Mouse (Mus musculus): ENCODE results near the gene Pbx3. TPM values are rescaled to one million over a fixed set of nuclear protein-coding genes. Genes with fewer than 3 reads are reported as not detected.

Pbx3 gene
- 1 to 10 TPM; 3.4 to 5.8 TPM for polyA plus RNA-seq (2017; shearing (Covaris generic))

DNA sequence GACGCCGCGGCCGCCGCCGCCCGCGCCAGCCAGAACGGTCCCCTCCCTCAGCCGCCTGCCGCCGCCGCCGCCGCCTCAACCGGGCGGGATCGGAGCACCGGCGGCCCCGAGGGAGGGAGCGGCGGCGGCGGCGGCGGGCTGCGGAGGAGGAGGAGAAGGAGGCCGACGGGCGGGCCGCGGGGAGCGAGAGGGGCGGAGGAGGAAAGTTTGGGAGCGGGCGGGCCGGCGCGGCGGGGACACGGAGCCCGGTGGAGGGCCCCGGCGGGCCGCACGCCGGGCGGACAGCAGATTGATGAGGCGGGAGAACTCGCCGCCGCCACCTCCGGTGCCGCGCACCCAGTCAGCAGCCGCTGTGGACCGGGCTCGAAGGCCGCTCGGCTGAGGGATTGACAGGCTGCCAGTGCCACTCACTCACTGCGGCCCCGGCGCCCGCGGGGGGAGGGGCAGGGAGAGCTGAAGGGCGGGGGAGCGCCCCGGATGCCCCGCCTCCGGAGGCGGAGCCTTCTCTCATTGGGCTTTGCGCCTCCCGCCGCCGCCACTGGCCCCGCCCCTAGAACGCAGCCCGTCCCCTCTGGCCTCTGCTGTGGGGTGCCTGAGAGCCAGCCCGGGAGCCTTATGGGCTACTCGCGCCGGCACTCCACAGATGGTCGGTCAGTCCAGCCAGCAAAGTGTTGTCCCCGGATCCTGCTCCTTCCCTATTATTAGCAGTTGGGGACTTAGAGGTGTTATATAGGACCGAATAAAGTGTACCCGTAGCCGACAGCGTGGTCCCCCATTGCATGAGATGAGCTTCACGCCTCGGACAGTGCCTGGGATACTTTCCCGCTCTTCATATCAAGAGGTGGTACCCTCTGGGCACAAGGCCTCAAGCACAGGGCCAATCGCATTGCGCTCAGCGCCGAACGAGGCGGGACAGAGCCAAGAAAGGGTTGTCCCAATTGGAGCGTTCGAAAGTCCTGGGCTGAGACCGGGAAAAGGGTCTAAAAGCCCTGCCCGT, at the start of gene Pbx3:
Gene Pbx3 (minus strand): TSS at position 838 of the 997 bp plus-strand sequence.

DNA sequence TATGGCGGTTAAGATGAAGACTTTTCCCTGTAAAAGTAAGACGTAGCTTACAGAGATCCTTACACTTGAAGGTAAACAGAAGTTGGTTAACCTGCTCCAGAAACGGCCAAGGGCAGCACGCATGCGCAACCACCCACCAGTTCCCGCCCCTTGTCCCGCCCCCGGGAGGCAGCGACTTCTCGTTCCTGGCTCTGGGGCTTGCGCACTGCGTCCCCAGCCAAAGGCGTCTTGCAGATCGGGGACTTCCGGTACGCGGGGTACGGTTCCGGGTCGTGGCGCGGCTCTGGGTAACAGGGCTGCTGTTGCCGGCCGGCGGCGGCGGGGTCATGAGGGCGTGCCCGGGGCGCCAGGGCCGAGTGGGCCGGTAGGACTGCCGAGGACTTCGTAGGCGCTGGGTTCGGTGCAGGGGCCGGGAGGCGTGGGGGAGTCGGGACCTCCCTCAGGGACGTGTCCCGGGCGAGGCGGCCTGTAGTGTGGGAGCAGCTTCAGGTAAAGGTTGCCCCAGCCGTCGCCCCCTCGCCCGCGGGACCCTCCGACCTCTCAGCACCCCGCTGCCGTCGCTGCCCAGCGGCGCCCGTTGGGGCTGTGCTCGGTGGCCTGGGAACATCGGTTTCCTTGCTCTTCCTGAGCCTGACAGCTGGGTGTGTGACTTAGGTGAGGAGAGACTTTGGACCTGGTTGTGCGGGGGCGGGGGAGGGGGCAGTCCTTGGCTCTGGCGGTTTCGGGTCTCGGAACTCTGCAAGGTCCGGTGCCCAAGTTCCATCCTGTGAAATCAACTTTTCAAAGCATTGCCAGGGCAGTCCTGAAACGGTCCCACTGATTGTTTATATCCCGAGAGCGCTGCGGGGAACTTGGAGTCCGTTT, 33.9 kb upstream of the Pbx3 start, which contains the start of gene Mapkap1:
Gene Mapkap1 (plus strand): TSS at position 171 of the 864 bp plus-strand sequence.

Other genes starting within 250 kb of the Pbx3 start
- 100 to 1,000 TPM; 106 to 111 TPM for gene Mapkap1, start 33.6 kb upstream of the Pbx3 start, polyA plus RNA-seq (2017; shearing (Covaris generic))

Measured in inflammation-experienced regulatory T-cells (primary cell).